Mouse (Mus musculus): Measurements from ENCODE around the gene Hist1h3i. TPM values are rescaled to one million over a fixed set of nuclear protein-coding genes. Genes with fewer than 3 reads are reported as not detected.
"Not testable (repeated sequence)": the region's sequence is repeated elsewhere in the genome, so short reads cannot be mapped to it uniquely, and the experiment has no call there.

Gene Hist1h3i
- total and polyA plus RNA-seq, 2 experiments from 2014 or later, result 20.0 to 291 TPM

DNA sequence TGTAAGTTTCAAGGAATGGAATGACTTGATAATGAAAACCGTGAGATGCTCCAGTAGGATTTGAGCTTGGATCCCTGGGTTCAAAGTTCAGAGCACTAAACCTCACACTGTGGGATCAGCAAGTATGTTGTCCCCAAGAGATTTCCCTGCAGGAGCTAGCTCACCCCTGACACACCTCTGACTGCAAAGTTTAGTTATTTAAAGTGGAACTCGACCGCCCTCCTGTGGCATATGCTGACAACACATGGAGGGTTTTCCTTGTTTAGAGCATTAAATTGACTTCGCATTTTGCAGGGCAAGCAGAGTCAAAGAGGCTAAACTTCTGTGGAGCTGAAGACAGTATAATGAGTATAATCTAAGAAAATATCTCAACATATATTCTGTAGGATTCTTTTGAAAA lies 19.9 kb upstream of the Hist1h3i start:
- not testable (repeated sequence) for H3K4me1 ChIP-seq (ENCODE audit: insufficient read depth); DNase-seq; H3K27ac ChIP-seq (ENCODE audit: low read depth, low read length); H3K9me3 ChIP-seq (ENCODE audit: low read length); H3K36me3 ChIP-seq (ENCODE audit: insufficient read depth); H3K9ac ChIP-seq; H3K27me3 ChIP-seq (ENCODE audit: insufficient read depth, low read length); H3K4me2 ChIP-seq (ENCODE audit: low read depth); H3K4me3 ChIP-seq (ENCODE audit: low read depth, low read length)
- peak; percentile 89 for ATAC-seq
- WGBS, result no CpG with 5 or more reads among the region's 4 CpGs

DNA sequence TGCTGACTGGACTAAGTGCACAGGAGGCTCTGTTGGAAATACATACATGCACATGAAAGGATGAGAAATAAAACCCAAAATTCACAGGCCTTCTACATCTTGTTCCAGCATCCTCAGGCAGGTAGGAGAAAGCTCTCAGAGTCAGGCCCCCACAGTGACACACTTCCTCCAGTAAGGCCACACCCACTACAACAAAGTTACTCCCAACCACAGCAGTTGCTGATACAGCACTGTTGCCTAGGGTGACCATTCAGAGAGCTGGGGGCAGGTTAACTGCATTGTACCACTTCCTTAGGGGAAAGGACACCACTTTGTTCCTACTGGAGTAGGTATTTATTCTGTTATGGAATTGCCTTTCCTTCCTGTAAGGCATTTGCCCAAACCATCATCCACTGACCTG lies 14.0 kb upstream of the Hist1h3i start:
- H3K4me1 ChIP-seq (ENCODE audit: insufficient read depth); H3K27ac ChIP-seq (ENCODE audit: low read depth, low read length); ATAC-seq; H3K4me3 ChIP-seq (ENCODE audit: low read depth, low read length); H3K4me2 ChIP-seq (ENCODE audit: low read depth); H3K9me3 ChIP-seq (ENCODE audit: low read length); DNase-seq; H3K9ac ChIP-seq; H3K27me3 ChIP-seq (ENCODE audit: insufficient read depth, low read length); H3K36me3 ChIP-seq (ENCODE audit: insufficient read depth): not testable (repeated sequence)

DNA sequence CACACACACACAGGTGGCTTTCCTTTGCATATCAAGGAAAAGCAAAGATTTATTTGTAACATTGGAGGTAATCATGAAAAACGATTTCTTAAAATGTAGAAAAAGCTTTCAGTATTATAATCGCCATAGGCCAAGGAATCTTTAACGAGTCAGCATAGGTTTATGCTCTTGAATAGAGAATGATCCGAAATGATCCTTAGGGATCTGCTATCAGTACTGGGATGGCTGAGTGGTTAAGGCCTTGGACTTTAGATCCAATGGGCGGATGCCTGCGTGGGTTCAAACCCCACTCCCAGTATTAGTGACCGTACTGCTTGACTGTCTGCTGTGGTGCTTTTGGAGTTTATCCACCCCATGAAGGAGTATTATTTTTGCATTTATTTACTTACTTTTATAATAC lies 12.4 kb upstream of the Hist1h3i start:
- ATAC-seq (no peak), DNase-seq (no peak)
- H3K9me3 ChIP-seq (ENCODE audit: low read length), result no peaks in the 10 kb centered on the region
- no peaks in the 10 kb centered on the region for H3K27me3 ChIP-seq (ENCODE audit: insufficient read depth, low read length)
- H3K4me3 ChIP-seq (ENCODE audit: low read depth, low read length), result no peak overlapping the region
- H3K9ac ChIP-seq, result no peak overlapping the region
- H3K36me3 ChIP-seq (ENCODE audit: insufficient read depth), result no peaks in the 10 kb centered on the region
- no peak overlapping the region for H3K4me2 ChIP-seq (ENCODE audit: low read depth)
- 93% methylated on average over 7 of the region's 7 CpGs for WGBS
- no peak overlapping the region for H3K27ac ChIP-seq (ENCODE audit: low read depth, low read length)
- H3K4me1 ChIP-seq (ENCODE audit: insufficient read depth), result no peaks in the 10 kb centered on the region
- no peak for TF ChIP-seq CTCF (IDR thresholded peaks at IDR 0.05; ENCODE audit: low read depth)

DNA sequence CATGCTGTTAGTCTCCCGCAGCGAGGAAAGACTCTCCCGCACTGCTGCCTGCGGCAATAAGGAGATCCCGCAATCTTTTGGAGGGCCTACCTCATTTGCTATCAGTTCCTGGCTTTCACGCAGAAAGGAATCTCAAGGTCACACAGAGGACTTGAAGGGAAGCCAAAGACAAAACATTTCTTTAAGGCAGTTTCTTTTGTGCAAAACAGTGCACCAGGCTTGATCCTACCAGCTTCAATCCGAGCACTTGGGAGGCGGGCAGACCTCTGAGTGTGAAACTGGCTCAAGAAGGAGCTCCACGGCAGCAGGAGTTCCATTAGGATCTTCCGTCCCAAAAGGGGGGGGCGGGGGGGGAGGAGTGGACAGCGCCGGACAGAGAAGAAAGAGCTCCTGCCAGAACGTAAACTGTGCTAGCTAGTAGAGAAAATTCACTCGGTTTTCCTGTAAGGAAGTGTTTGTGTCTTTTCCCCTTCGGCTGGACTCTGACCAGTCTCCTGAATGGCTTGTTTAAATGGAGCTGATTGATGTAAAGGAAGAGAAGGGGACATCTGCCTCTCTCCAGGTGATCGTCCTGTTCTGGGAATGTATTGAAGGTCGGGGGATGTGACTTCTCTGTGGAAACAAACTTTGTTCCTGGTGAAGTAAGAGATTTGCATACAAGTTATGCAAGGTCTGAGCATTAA lies 7.6 kb upstream of the Hist1h3i start:
- Histone ChIP-seq H3K27me3 (ENCODE audit: insufficient read depth, low read length) (no peaks in the 10 kb centered on the region), H3K4me3 (ENCODE audit: low read depth, low read length) (no peak overlapping the region), H3K4me2 (ENCODE audit: low read depth) (peak overlapping the region; percentile 33), H3K27ac (ENCODE audit: low read depth, low read length) (no peak overlapping the region), H3K9ac (peak overlapping the region; percentile 33; the same call in 1 of the 2 replicates), H3K4me1 (ENCODE audit: insufficient read depth) (peaks cover 7% of the 10 kb centered on the region), H3K36me3 (ENCODE audit: insufficient read depth) (no peaks in the 10 kb centered on the region), H3K9me3 (ENCODE audit: low read length) (no peaks in the 10 kb centered on the region)
- 10% methylated on average over 17 of the region's 18 CpGs for WGBS
- no peak for ATAC-seq
- no peak for DNase-seq
- TF ChIP-seq CTCF (IDR thresholded peaks at IDR 0.05; ENCODE audit: low read depth), result no peak

DNA sequence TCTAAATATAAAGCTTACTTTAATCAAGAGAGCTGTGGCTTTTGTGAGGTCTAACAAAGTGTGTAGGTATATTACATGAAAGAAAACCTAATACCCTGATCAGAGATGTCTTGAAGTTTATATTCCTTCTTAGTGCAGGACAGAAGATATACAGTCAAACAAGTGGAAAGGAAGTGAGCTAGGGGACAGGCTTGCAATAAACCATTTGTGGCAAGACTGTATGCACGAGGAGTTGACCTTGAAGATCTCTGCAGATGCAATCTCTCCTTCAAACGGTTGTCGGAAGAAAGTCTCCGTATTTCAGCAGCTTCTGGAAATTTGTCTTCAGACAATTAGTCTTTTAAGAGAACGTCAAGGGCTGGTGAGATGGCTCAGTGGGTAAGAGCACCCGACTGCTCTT lies 6.8 kb upstream of the Hist1h3i start:
- ATAC-seq (no peak), DNase-seq (no peak)
- Histone ChIP-seq H3K9me3 (ENCODE audit: low read length) (no peaks in the 10 kb centered on the region), H3K9ac (no peak overlapping the region), H3K27ac (ENCODE audit: low read depth, low read length) (no peak overlapping the region), H3K4me3 (ENCODE audit: low read depth, low read length) (no peak overlapping the region), H3K27me3 (ENCODE audit: insufficient read depth, low read length) (no peaks in the 10 kb centered on the region), H3K4me1 (ENCODE audit: insufficient read depth) (peaks cover 7% of the 10 kb centered on the region), H3K36me3 (ENCODE audit: insufficient read depth) (no peaks in the 10 kb centered on the region), H3K4me2 (ENCODE audit: low read depth) (no peak overlapping the region)
- WGBS, result 69% methylated on average over 6 of the region's 6 CpGs
- TF ChIP-seq CTCF (IDR thresholded peaks at IDR 0.05; ENCODE audit: low read depth), result no peak

DNA sequence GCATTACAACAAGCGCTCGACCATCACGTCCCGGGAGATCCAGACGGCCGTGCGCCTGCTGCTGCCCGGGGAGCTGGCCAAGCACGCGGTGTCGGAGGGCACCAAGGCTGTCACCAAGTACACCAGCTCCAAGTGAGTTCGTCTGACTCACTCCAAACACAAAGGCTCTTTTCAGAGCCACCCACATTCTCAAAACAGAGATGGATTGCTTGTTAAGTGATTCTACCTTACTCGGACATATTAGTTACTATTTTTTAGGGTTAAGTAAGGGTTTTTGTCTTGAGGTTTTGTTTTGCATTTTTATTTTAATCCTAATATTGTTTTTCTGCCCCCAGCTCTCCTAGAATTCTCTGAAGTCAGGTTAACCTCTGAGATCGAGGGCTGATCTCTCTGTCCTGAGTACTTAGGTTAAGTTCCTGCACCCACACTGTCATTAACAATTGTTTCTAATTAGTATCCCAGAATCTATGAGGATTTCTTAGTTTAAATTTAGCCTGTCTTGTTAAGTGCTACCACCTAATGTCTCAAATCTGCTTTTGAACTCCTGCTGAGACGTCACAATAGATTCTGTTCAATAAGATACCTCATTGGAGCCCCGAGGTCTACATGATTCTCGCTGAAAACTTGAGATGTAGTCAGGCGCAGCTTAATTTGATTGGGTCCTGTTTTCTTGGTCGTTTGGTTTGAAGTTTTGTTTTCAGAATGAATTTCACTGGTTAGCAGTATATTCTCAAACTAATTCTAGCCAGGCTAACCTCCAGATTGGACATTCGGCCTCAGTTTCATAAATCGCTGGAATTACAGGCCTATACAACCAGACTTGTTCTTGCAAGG lies 4.8 kb upstream of the Hist1h3i start:
- WGBS, result 11% methylated on average over 14 of the region's 21 CpGs
- H3K9ac ChIP-seq, result 0 out of 2 replicates have a peak overlapping the region, but pooled peaks have one; percentile 37
- no peaks in the 10 kb centered on the region for H3K9me3 ChIP-seq (ENCODE audit: low read length)
- no peaks in the 10 kb centered on the region for H3K36me3 ChIP-seq (ENCODE audit: insufficient read depth)
- DNase-seq, result no peak
- H3K27me3 ChIP-seq (ENCODE audit: insufficient read depth, low read length), result no peaks in the 10 kb centered on the region
- H3K27ac ChIP-seq (ENCODE audit: low read depth, low read length), result no peak overlapping the region; the same call in 1 of the 2 replicates
- peak overlapping the region; percentile 62 for H3K4me2 ChIP-seq (ENCODE audit: low read depth)
- no peak for TF ChIP-seq CTCF (IDR thresholded peaks at IDR 0.05; ENCODE audit: low read depth)
- H3K4me3 ChIP-seq (ENCODE audit: low read depth, low read length), result peak overlapping the region; percentile 21
- peaks cover 10% of the 10 kb centered on the region for H3K4me1 ChIP-seq (ENCODE audit: insufficient read depth)
- peak; percentile 12 for ATAC-seq

DNA sequence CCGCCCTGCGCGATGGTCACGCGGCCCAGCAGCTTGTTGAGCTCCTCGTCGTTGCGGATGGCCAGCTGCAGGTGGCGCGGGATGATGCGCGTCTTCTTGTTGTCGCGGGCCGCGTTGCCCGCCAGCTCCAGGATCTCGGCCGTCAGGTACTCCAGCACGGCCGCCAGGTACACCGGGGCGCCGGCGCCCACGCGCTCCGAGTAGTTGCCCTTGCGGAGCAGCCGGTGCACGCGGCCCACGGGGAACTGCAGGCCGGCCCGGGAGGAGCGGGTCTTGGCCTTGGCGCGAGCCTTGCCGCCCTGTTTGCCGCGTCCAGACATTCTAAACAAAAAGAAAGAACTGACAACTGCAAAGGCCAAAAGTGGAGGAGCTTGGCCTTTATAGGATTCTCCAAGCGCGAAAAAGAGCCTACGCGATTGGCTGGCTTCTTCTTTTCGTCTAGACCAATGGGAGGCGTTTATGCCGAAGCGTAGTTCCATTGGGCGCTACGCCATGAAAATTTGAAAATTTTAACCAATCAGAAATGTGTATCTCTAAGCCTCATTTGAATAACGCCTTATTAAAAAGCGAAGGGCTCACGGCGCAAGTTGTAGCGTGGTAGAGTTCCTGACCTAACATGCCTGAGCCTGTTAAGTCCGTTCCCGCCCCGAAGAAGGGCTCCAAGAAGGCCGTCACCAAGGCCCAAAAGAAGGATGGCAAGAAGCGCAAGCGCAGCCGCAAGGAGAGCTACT lies 3.9 kb upstream of the Hist1h3i start, which contains the start of the genes Hist1h2an and Hist1h2bp:
Hist1h2an (minus strand) TSS at position 320 of the 731 bp plus-strand sequence.
Hist1h2bp (plus strand) TSS at position 563 of the 731 bp plus-strand sequence.
- peak; percentile 92 for ATAC-seq
- H3K27me3 ChIP-seq (ENCODE audit: insufficient read depth, low read length); H3K36me3 ChIP-seq (ENCODE audit: insufficient read depth); H3K9me3 ChIP-seq (ENCODE audit: low read length): not testable (repeated sequence)
- WGBS, result under 1% methylated on average over 34 of the region's 63 CpGs
- Histone ChIP-seq H3K4me3 (ENCODE audit: low read depth, low read length) (peak within 1 kb of the TSS; percentile 39), H3K9ac (0 out of 2 replicates have a peak within 1 kb of the TSS, but pooled peaks have one; percentile 37), H3K4me1 (ENCODE audit: insufficient read depth) (peaks cover 17% of the 10 kb centered on the region), H3K4me2 (ENCODE audit: low read depth) (peak within 1 kb of the TSS; percentile 62), H3K27ac (ENCODE audit: low read depth, low read length) (peak within 1 kb of the TSS; percentile 72; the same call in 1 of the 2 replicates)
- DNase-seq, result peak; percentile 99
